Mouse (Mus musculus) kidney, postnatal 0 days (tissue): ENCODE measurements around the gene Cd180. TPM values are rescaled to one million over a fixed set of nuclear protein-coding genes. Genes with fewer than 3 reads are reported as not detected.

Experiments
- ATAC-seq: fragments of 200-750 bp; cut with Nextera tagmentation; replicated peaks from 2 replicates; pipeline ENCODE4 v1.8.0; 2017; ENCODE audit warnings: low read depth, moderate number of reproducible peaks, moderate TSS enrichment, moderate library complexity; ENCODE audit not compliant: low FRiP score
- DNase-seq: peaks from one replicate; pipeline ENCODE4 v3.0.0-alpha.2; 2016; ENCODE audit warnings: low spot score
- H3K27ac ChIP-seq: fragments of 300-500 bp; sonication (generic); 2 replicates; pipeline ENCODE4 v1.5.1; 2014; ENCODE audit warnings: mild to moderate bottlenecking
- H3K27me3 ChIP-seq: fragments of 300-500 bp; sonication (generic); 2 replicates; pipeline ENCODE4 v1.6.1; 2014; ENCODE audit warnings: low read length, mixed read lengths; ENCODE audit not compliant: insufficient read depth
- H3K36me3 ChIP-seq: fragments of 300-500 bp; sonication (generic); 2 replicates; pipeline ENCODE4 v1.6.1; 2014; ENCODE audit warnings: low read length, mixed read lengths; ENCODE audit not compliant: insufficient read depth
- H3K4me1 ChIP-seq: fragments of 300-500 bp; sonication (generic); replicated peaks from 2 replicates; pipeline ENCODE4 v1.6.1; 2014; ENCODE audit warnings: antibody characterized with exemption, low read length, mixed read lengths; ENCODE audit not compliant: insufficient read depth
- H3K4me2 ChIP-seq: fragments of 300-500 bp; sonication (generic); 2 replicates; pipeline ENCODE4 v1.6.1; 2014; ENCODE audit warnings: mild to moderate bottlenecking, low read length, moderate library complexity, mixed read lengths
- H3K4me3 ChIP-seq: fragments of 300-500 bp; sonication (generic); replicated peaks from 2 replicates; pipeline ENCODE4 v1.5.1; 2014; ENCODE audit warnings: low read depth, low read length
- H3K9ac ChIP-seq: fragments of 300-500 bp; sonication (generic); 2 replicates; pipeline ENCODE4 v1.6.1; 2014; ENCODE audit warnings: low read depth, low read length
- H3K9me3 ChIP-seq: fragments of 300-500 bp; sonication (generic); replicated peaks from 2 replicates; pipeline ENCODE4 v1.6.1; 2016; ENCODE audit warnings: low read length, inconsistent platforms, mixed read lengths
- CTCF ChIP-seq: IDR thresholded peaks from 2 replicates; pipeline ENCODE4 v1.5.1; 2016; ENCODE audit warnings: antibody characterized with exemption, low read depth, mild to moderate bottlenecking, moderate library complexity
- WGBS: fragments of 180-500 bp; shearing (Covaris S2); extraction: QIAGEN DNeasy Blood & Tissue Kit; methylation state at CpG from one replicate; pipeline ENCODE4 v1.1.7; 2014; 5-methylcytosine and 5-hydroxymethylcytosine counted together
- polyA plus RNA-seq: library from polyadenylated mRNA; unstranded; fragments of >200 nt; fragmentation: Nextera tagmentation; extraction: Ambion mirVana; gene quantifications from 2 replicates; pipeline ENCODE4 v1.2.1, GENCODE M21; 2015

The Cd180 gene
- polyA plus RNA-seq, 1 experiment from 2014 or later: 0.51 TPM

DNA sequence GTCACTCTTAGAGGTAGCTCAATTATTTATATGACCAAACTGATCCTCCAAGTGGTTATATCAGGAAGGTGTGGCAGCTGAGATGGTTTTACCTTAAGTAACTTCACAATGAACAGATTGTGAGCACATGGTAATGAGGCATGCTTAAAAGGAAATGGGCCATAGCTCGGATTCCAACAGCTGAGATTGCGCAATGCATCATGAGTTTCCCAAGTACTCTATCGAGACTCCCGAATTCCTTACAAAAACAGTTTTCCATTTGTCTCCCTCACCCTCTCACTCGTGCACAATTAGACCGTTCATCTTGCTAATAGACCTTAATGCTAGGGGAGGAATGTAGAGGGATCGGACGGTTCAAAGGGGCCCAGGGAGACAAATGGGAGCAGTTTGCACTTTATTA lies 76.8 kb downstream of the Cd180 start:
- DNase-seq: peak; percentile 37

GRCm38 (mm10) chr13:102773169-102773568 lies 79.8 kb downstream of the Cd180 start:
- ATAC-seq (no peak), DNase-seq (no peak)
- H3K27me3 ChIP-seq: no peaks in the 10 kb centered on the region
- no peak overlapping the region for H3K4me3 ChIP-seq
- H3K27ac ChIP-seq: no peak overlapping the region
- no peak overlapping the region for H3K4me2 ChIP-seq
- no peaks in the 10 kb centered on the region for H3K4me1 ChIP-seq
- no peak overlapping the region for H3K9ac ChIP-seq
- peaks cover 11% of the 10 kb centered on the region; the same call in 1 of the 2 replicates for H3K36me3 ChIP-seq
- no peaks in the 10 kb centered on the region for H3K9me3 ChIP-seq
- 87% methylated on average over 9 of the region's 9 CpGs for WGBS
- no peak for TF ChIP-seq CTCF

More for the DNA sequence above, 76.8 kb downstream of the Cd180 start:
- H3K27ac ChIP-seq: no peak overlapping the region
- no peaks in the 10 kb centered on the region for H3K4me1 ChIP-seq
- no peak overlapping the region for H3K9ac ChIP-seq
- no peaks in the 10 kb centered on the region for H3K27me3 ChIP-seq
- WGBS: 36% methylated on average over 8 of the region's 8 CpGs
- H3K36me3 ChIP-seq: peaks cover 11% of the 10 kb centered on the region; the same call in 1 of the 2 replicates
- TF ChIP-seq CTCF: no peak
- H3K9me3 ChIP-seq: no peaks in the 10 kb centered on the region
- no peak overlapping the region for H3K4me3 ChIP-seq
- no peak for ATAC-seq
- no peak overlapping the region for H3K4me2 ChIP-seq

DNA sequence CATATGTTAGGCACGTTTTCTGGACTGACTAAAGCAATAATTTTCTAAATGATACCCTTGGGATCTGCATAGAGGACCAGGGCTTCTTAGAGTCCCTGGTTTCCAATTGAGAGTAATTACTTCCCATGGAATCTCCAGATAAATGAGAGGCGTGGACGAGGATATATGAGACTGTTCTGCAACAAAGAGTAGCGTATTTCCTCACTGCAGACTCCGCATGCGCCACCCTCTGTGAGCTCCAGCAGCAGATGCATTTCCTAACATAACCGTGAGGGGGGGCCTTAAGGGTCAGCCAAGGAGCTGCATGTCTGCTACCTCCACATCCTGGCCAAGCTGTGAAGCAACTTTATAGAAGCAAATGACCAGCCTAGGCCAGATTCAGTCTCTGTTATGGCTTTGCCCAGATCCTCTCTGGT lies 81.4 kb downstream of the Cd180 start:
- H3K9ac ChIP-seq: no peak overlapping the region
- ATAC-seq: no peak
- no peak overlapping the region for H3K4me3 ChIP-seq
- H3K4me1 ChIP-seq: no peaks in the 10 kb centered on the region
- H3K9me3 ChIP-seq: no peaks in the 10 kb centered on the region
- DNase-seq: peak; percentile 77
- TF ChIP-seq CTCF: peak; percentile 32; the same call in 1 of the 2 replicates
- WGBS: 62% methylated on average over 7 of the region's 7 CpGs
- no peak overlapping the region for H3K4me2 ChIP-seq
- H3K27me3 ChIP-seq: no peaks in the 10 kb centered on the region
- H3K27ac ChIP-seq: peak overlapping the region; percentile 61; the same call in 1 of the 2 replicates
- H3K36me3 ChIP-seq: peaks cover 13% of the 10 kb centered on the region; the same call in 1 of the 2 replicates

- DNase-seq (no peak), ATAC-seq (no peak)
- no peak for TF ChIP-seq CTCF
- no peak overlapping the region for H3K4me3 ChIP-seq
- H3K27me3 ChIP-seq: no peaks in the 10 kb centered on the region
- H3K9me3 ChIP-seq: no peaks in the 10 kb centered on the region
- H3K4me2 ChIP-seq: no peak overlapping the region
- no peak overlapping the region for H3K27ac ChIP-seq
- no peaks in the 10 kb centered on the region for H3K4me1 ChIP-seq
- H3K9ac ChIP-seq: no peak overlapping the region
- peaks cover 13% of the 10 kb centered on the region; the same call in 1 of the 2 replicates for H3K36me3 ChIP-seq
- WGBS: 78% methylated on average over 6 of the region's 6 CpGs
These were observed 82.1 kb downstream of the Cd180 start for GRCm38 (mm10) chr13:102775506-102775905.

DNA sequence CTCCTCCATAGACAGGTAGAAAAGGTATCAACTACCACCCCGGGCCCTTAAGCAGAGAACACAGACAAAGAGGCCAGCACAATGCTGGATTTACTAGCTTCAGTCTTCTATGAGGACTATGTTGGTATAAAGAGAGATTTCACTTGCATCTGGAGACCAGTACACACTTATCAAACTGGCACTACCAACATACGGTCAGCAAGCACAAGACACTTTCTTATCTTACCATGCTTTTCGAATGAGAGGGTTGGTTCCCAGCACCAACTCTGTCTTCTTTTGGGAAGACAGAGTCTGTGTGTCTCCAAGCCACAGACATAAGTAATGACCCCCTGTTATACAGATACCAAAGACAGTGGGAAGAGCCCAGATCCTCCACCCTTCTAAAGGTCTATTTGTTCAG lies 85.5 kb downstream of the Cd180 start:
- H3K4me3 ChIP-seq: no peak overlapping the region
- no peak for TF ChIP-seq CTCF
- H3K4me2 ChIP-seq: no peak overlapping the region
- DNase-seq (no peak), ATAC-seq (no peak)
- no peaks in the 10 kb centered on the region for H3K9me3 ChIP-seq
- peaks cover 14% of the 10 kb centered on the region; the same call in 1 of the 2 replicates for H3K36me3 ChIP-seq
- WGBS: 96% methylated on average over 3 of the region's 3 CpGs
- H3K4me1 ChIP-seq: no peaks in the 10 kb centered on the region
- no peak overlapping the region for H3K9ac ChIP-seq
- H3K27me3 ChIP-seq: no peaks in the 10 kb centered on the region
- H3K27ac ChIP-seq: no peak overlapping the region

GRCm38 (mm10) chr13:102779275-102779674 lies 85.9 kb downstream of the Cd180 start:
- H3K27ac ChIP-seq: no peak overlapping the region
- no peaks in the 10 kb centered on the region for H3K27me3 ChIP-seq
- H3K36me3 ChIP-seq: peaks cover 10% of the 10 kb centered on the region; the same call in 1 of the 2 replicates
- no peaks in the 10 kb centered on the region for H3K4me1 ChIP-seq
- no peak overlapping the region for H3K4me2 ChIP-seq
- TF ChIP-seq CTCF: no peak
- 93% methylated on average over 3 of the region's 3 CpGs for whole genome bisulfite sequencing
- no peaks in the 10 kb centered on the region for H3K9me3 ChIP-seq
- DNase-seq (no peak), ATAC-seq (no peak)
- no peak overlapping the region for H3K9ac ChIP-seq
- H3K4me3 ChIP-seq: no peak overlapping the region
